Mouse (Mus musculus) skeletal muscle tissue, adult 2 months (tissue): ENCODE measurements at regions not wholly inside any gene's neighbourhood (a gene's known extent, or its start where the extent isn't known, plus 50 kb on each side); places are given as distances from the start of the nearest gene placed in this dataset.

Experiments used
- DNase-seq: peaks from one replicate; pipeline ENCODE4 v3.0.0-alpha.2; 2012; ENCODE audit warnings: low read depth, low spot score

DNA sequence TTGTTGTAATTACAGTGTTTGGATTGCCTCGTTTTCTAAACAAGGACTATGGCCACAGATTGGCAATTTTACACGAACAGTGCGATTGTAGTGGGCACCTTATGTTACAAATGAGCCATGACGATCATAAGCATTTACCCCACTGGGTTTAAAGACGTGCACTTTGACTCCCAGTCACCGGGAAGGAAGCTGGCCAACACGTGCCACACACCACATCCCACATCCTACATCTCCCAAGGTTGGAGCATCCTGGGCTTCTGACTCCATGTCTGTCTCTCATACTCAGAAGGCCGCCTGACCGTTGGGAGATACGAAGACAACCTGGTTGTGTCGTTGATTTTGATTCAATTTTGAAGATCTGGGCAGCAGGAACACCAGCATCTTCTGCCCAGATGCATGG lies 159.8 kb upstream of the Tshz3 start:
- DNase-seq, result no peak

DNA sequence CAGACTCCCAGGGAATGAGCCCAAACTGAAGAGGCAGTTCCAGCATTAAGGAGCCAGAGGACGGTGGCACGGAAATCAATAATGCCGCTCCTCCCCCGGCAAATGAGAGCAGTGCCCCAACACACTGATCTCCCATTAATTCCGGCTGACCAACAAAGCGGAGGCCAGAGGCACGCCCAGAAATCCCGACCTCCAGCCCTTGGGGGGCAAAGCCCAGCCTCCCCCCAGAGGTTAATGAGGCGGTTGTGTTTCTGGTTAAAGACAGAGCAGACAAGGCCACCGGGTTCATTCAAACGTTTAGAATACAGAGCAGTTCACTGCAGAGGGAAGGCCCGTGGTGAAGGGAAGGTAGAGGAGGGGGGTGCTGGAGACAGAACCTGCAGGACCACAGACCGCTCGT lies 149.9 kb upstream of the Tshz3 start:
- no peak for DNase-seq

DNA sequence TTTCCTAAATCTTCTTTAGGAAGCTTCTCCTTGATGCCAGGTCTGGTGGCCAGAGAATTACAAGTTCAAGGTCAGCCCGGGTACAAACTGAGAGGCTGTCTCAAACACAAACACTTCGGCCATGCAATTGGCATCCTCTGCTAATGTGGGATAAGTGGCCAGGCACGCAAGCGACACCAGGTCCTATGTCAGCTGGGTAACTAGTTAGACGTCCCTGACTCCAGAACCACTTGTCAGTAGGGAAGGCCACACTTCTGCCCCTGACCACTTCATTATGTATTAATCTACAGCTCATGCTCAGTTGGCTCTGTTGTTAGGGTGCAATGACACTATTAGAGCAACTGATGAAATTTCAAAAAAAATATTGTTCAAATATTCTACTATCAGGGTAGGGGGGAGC lies 149.5 kb upstream of the Tshz3 start:
- no peak for DNase-seq

DNA sequence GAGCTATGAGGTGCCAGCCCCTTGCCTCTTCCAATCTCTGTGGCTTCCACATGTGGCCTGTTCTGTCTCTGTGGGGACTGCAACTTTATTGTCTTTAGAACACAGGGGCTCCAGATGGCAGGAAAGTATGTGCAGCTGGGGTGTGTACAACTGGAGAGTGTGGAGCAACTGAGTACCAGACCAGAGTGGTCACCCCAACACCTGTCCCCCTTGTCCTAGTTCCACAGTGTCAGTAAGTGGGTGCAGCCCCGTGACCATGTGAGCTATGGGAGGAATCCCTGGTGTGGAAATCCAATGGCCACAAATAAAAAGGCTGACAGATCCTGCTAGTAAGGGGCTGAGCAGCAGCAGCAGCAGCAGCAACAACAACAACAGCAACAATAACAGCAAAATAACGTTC lies 126.9 kb upstream of the Tshz3 start:
- DNase-seq, result no peak

DNA sequence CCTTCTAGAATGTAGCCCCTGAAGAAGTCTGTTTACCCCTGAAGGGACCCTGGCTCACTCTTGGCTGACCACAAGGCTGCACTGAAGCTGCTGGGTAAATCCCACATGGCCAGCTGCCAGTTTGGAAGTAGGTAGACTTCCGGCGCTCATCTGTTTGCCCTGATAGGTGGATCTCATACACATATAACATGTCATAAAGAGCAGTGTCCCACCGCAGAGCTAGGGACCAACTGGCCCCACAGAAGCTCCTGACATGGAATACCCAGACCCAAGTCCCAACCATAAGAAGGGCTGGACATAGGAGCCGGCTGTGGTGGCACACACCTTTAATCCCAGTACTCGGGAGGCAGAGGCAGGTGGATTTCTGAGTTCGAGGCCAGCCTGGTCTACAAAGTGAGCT lies 115.8 kb upstream of the Tshz3 start:
- DNase-seq, result no peak

DNA sequence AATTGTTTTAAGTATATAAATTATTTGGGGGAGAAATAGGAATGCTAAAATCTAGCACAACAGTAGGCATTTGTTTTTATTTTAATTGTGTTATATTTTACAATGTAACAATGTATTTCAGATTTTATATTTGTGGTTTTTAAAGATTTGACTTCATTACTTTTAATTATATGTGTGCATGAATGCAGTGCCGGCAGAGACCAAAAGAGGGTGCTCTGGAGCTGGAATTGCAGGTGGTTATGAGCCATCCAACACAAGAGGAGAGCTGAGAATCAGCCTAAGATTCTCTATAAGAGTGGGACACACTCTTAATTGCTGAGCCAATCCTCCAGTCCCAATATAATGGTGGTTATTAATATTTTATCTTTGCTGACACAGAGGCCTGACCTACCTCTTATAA lies 112.9 kb upstream of the Tshz3 start:
- DNase-seq, result no peak

DNA sequence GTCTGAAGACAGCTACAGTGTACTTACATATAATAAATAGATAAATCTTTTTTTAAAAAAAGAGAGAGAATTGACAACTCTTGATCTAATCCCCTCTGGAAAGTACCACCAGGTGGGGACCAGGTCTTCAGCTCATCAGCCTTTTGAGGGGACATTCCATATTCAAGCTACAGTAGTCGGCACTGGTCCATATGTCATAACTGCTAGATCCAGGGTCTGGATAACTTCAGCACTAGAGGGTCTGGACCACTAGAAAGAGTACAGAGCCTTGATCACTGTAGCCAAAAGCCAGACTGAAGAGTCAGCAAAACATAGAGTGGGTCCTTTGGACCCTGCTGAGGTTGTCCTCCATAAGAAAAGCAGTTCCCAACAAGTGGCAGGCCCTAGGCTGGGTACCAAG lies 106.4 kb upstream of the Tshz3 start:
- no peak for DNase-seq

DNA sequence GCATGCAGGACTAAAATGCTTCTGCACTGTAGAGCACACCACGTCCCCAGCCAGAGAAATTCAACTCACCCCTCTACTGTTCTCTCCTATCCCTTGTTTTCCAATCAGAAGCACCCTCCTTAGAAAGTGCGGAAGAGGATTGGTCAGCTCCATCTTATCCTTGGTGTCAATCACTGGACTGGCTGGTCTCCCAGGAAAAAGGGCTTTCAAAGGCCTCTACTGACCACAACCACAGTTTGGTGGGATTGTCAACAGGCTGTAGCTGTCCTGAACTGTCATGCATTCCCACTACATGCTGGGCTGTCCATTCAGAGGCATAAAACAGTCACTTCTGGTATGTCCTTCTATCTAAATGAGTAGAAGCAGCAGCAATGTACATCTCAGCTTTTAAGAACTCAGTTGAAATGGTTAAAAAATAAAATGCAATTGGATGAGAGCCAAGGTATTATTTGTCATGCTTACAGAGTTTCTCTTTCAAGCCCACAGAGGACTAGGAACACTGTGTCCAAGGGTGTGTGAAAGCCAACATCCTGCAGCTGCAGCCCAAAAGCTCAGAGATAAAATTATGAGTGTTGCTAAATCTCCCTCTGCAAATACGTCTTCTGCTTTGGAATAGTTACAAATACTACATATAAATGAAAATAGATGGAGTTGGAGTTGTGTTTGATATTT lies 101.2 kb upstream of the Tshz3 start:
- DNase-seq, result peak; percentile 70

DNA sequence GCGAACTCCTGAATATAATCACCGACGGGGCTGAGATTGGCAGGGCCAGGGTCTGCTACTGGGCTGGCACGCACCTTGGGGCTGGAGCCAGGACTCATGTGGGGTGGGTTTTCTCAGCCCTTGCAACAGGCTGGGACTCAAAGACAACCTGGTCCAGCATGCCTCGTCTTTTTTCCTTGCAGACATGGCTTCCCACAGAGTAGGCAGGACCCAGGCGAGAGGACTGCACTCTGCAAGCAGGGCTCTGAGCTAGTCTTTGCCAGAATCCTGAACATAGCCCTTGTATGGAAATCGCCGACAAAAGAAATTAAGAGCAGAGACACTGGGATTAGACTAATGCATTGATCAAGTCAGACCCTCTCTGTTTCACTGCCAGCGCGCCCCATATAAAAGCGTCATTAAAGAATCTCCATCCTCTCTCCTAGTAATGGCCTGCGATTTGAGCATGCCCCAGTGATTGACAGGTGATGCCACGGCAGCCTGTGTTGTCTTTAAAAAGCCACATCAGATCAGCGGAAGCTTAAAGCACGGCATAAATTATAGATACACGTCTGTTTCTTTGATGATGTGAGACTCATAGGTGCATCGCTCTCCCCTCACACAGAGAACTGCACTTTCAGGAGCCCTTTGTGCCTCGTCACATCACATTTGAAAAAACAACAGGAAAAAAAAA lies 92.8 kb upstream of the Tshz3 start:
- DNase-seq, result no peak

DNA sequence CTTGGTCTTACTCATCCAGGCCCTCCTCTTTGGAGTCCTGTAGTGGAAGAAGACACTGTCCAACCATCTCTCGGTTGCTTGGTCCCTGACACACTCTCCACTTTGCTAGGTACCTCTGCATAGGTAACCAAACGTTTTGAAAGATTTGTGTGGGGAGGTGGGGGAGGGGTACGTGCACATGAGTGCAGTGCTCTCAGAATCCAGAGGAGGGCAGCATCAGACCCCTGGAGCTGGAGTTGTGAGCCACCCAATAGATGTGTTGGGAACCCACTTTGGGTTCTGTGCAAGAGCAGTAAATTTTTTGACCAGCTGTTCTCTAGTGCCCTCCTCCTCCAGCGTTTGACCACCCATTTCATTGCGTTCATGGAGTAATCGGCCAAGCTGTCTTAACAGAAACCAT lies 77.7 kb upstream of the Tshz3 start:
- no peak for DNase-seq

DNA sequence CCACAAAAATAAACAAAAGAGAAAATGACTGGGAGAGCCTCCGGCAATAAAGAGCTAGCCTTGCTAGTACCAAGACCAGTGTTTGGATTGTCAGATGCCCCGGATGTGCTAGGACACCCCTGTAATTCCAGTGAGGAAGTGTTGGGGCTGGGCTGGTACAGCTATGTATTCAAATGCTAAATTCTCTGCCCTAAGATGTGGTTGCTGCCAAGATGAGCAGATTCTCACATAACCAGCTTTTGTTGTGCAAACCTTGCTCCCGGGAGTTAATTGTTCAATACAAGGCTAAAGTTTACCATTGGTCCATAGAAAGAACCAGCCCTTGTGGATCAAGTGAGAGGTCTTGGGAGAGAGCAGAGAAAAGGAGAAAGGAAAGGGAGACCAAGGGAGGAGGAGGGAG lies 53.7 kb upstream of the Tshz3 start:
- DNase-seq, result no peak
